Mouse (Mus musculus): ENCODE measurements around the gene Nrxn2.

DNA sequence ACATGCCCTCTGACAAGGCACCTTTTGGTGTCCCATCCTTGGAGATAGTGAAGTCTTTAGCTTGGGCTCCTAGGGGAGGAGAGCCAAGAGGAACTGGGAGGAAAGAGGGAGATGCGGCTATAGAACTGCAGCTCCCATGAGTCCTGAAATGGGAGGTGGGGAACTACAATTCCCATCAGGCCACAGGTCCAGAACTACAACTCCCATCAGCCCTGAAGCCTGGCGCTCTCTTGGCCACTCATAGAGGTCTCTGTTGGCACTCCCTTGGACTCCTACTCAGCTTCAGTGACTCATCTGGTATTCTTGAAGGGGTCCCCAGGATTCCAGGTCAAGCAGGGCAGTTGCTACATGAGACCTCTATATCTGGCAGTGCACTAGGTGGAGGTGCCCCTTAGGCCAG is 101.0 kb downstream of the Nrxn2 start:
- no peak for TF ChIP-seq CTCF (conservative IDR thresholded peaks at IDR 0.05; ENCODE audit: low read length)
- no peak for TF ChIP-seq NANOG (IDR thresholded peaks at IDR 0.05; ENCODE audit: borderline replicate concordance, low read length)

Measured in E14TG2a.4 (cell line).